Mouse (Mus musculus): Measurements from ENCODE around the gene Grhl3. TPM values are rescaled to one million over a fixed set of nuclear protein-coding genes. Genes with fewer than 3 reads are reported as not detected.

Gene Grhl3
- polyA plus RNA-seq, 1 experiment from 2014 or later = 4.7 TPM

- 33% methylated on average over 6 of the region's 6 CpGs for WGBS
- no peak overlapping the region for H3K4me3 ChIP-seq (ENCODE audit: low read length)
- no peaks in the 10 kb centered on the region for H3K9me3 ChIP-seq (ENCODE audit: control insufficient read depth, low read length)
- no peak overlapping the region for H3K9ac ChIP-seq (ENCODE audit: low read length)
- H3K27me3 ChIP-seq (ENCODE audit: control insufficient read depth, insufficient read depth, low read depth, low read length) = 0 out of 2 replicates have a peak, but pooled peaks cover 2% of the 10 kb centered on the region
- H3K27ac ChIP-seq (ENCODE audit: low read length) = no peak overlapping the region
- peak; percentile 28; the same call in 1 of the 2 replicates for ATAC-seq (ENCODE audit: low read depth)
- H3K36me3 ChIP-seq (ENCODE audit: control insufficient read depth, insufficient read depth, low read length) = no peaks in the 10 kb centered on the region
- H3K4me1 ChIP-seq (replicated peaks; ENCODE audit: control insufficient read depth, insufficient read depth, low read length) = no peaks in the 10 kb centered on the region
- H3K4me2 ChIP-seq (ENCODE audit: low read depth, low read length) = no peak overlapping the region
These were observed 6.3 kb upstream of the Grhl3 start for GRCm38 (mm10) chr4:135579695-135580094.

GRCm38 (mm10) chr4:135578490-135578889 is 5.1 kb upstream of the Grhl3 start:
- H3K9me3 ChIP-seq (ENCODE audit: control insufficient read depth, low read length) = no peaks in the 10 kb centered on the region
- H3K4me2 ChIP-seq (ENCODE audit: low read depth, low read length) = no peak overlapping the region
- no peak overlapping the region for H3K4me3 ChIP-seq (ENCODE audit: low read length)
- no peak overlapping the region for H3K9ac ChIP-seq (ENCODE audit: low read length)
- WGBS = 83% methylated on average over 5 of the region's 5 CpGs
- no peaks in the 10 kb centered on the region; the same call in 1 of the 2 replicates for H3K4me1 ChIP-seq (replicated peaks; ENCODE audit: control insufficient read depth, insufficient read depth, low read length)
- H3K27ac ChIP-seq (ENCODE audit: low read length) = no peak overlapping the region
- peaks cover 9% of the 10 kb centered on the region for H3K27me3 ChIP-seq (ENCODE audit: control insufficient read depth, insufficient read depth, low read depth, low read length)
- no peak for ATAC-seq (ENCODE audit: low read depth)
- H3K36me3 ChIP-seq (ENCODE audit: control insufficient read depth, insufficient read depth, low read length) = no peaks in the 10 kb centered on the region

GRCm38 (mm10) chr4:135575365-135576140 is 2.1 kb upstream of the Grhl3 start:
- H3K36me3 ChIP-seq (ENCODE audit: control insufficient read depth, insufficient read depth, low read length) = no peaks in the 10 kb centered on the region
- H3K27ac ChIP-seq (ENCODE audit: low read length) = no peak overlapping the region
- H3K4me3 ChIP-seq (ENCODE audit: low read length) = no peak overlapping the region
- no peak overlapping the region for H3K9ac ChIP-seq (ENCODE audit: low read length)
- no peak overlapping the region for H3K4me2 ChIP-seq (ENCODE audit: low read depth, low read length)
- 60% methylated on average over 15 of the region's 15 CpGs for WGBS
- peaks cover 33% of the 10 kb centered on the region for H3K27me3 ChIP-seq (ENCODE audit: control insufficient read depth, insufficient read depth, low read depth, low read length)
- no peak for ATAC-seq (ENCODE audit: low read depth)
- H3K9me3 ChIP-seq (ENCODE audit: control insufficient read depth, low read length) = no peaks in the 10 kb centered on the region
- H3K4me1 ChIP-seq (replicated peaks; ENCODE audit: control insufficient read depth, insufficient read depth, low read length) = peaks cover 9% of the 10 kb centered on the region

GRCm38 (mm10) chr4:135572276-135572675 is 1.2 kb downstream of the Grhl3 start:
- Histone ChIP-seq H3K4me1 (replicated peaks; ENCODE audit: control insufficient read depth, insufficient read depth, low read length) (peaks cover 21% of the 10 kb centered on the region), H3K9me3 (ENCODE audit: control insufficient read depth, low read length) (no peaks in the 10 kb centered on the region), H3K36me3 (ENCODE audit: control insufficient read depth, insufficient read depth, low read length) (no peaks in the 10 kb centered on the region), H3K27ac (ENCODE audit: low read length) (no peak overlapping the region; the same call in 1 of the 2 replicates), H3K9ac (ENCODE audit: low read length) (no peak overlapping the region; the same call in 1 of the 2 replicates), H3K4me3 (ENCODE audit: low read length) (peak overlapping the region; percentile 6; the same call in 1 of the 2 replicates), H3K4me2 (ENCODE audit: low read depth, low read length) (peak overlapping the region; percentile 59), H3K27me3 (ENCODE audit: control insufficient read depth, insufficient read depth, low read depth, low read length) (peaks cover 43% of the 10 kb centered on the region)
- 33% methylated on average over 8 of the region's 8 CpGs for WGBS
- ATAC-seq (ENCODE audit: low read depth) = no peak

- H3K4me3 ChIP-seq (ENCODE audit: low read length) = no peak overlapping the region
- H3K27me3 ChIP-seq (ENCODE audit: control insufficient read depth, insufficient read depth, low read depth, low read length) = peaks cover 43% of the 10 kb centered on the region
- peak overlapping the region; percentile 0; the same call in 1 of the 2 replicates for H3K27ac ChIP-seq (ENCODE audit: low read length)
- no peak overlapping the region for H3K4me2 ChIP-seq (ENCODE audit: low read depth, low read length)
- no peaks in the 10 kb centered on the region for H3K9me3 ChIP-seq (ENCODE audit: control insufficient read depth, low read length)
- H3K4me1 ChIP-seq (replicated peaks; ENCODE audit: control insufficient read depth, insufficient read depth, low read length) = peaks cover 21% of the 10 kb centered on the region
- 0 out of 2 replicates have a peak, but pooled peaks have one; percentile 21 for ATAC-seq (ENCODE audit: low read depth)
- H3K9ac ChIP-seq (ENCODE audit: low read length) = no peak overlapping the region; the same call in 1 of the 2 replicates
- WGBS = 33% methylated on average over 6 of the region's 6 CpGs
- H3K36me3 ChIP-seq (ENCODE audit: control insufficient read depth, insufficient read depth, low read length) = no peaks in the 10 kb centered on the region
These were observed 2.3 kb downstream of the Grhl3 start for GRCm38 (mm10) chr4:135571037-135571550.

- peak overlapping the region; percentile 61 for H3K4me2 ChIP-seq (ENCODE audit: low read depth, low read length)
- peak overlapping the region; percentile 33 for H3K9ac ChIP-seq (ENCODE audit: low read length)
- H3K36me3 ChIP-seq (ENCODE audit: control insufficient read depth, insufficient read depth, low read length) = no peaks in the 10 kb centered on the region
- peak overlapping the region; percentile 45 for H3K4me3 ChIP-seq (ENCODE audit: low read length)
- ATAC-seq (ENCODE audit: low read depth) = peak; percentile 44
- peak overlapping the region; percentile 12 for H3K27ac ChIP-seq (ENCODE audit: low read length)
- WGBS = 13% methylated on average over 32 of the region's 32 CpGs
- H3K9me3 ChIP-seq (ENCODE audit: control insufficient read depth, low read length) = no peaks in the 10 kb centered on the region
- peaks cover 43% of the 10 kb centered on the region for H3K27me3 ChIP-seq (ENCODE audit: control insufficient read depth, insufficient read depth, low read depth, low read length)
- peaks cover 24% of the 10 kb centered on the region for H3K4me1 ChIP-seq (replicated peaks; ENCODE audit: control insufficient read depth, insufficient read depth, low read length)
These were observed 3.0 kb downstream of the Grhl3 start for GRCm38 (mm10) chr4:135570152-135571036.

- H3K9ac ChIP-seq (ENCODE audit: low read length) = no peak overlapping the region
- peaks cover 32% of the 10 kb centered on the region for H3K4me1 ChIP-seq (replicated peaks; ENCODE audit: control insufficient read depth, insufficient read depth, low read length)
- peaks cover 39% of the 10 kb centered on the region for H3K27me3 ChIP-seq (ENCODE audit: control insufficient read depth, insufficient read depth, low read depth, low read length)
- 7% methylated on average over 11 of the region's 11 CpGs for WGBS
- H3K4me3 ChIP-seq (ENCODE audit: low read length) = no peak overlapping the region
- H3K36me3 ChIP-seq (ENCODE audit: control insufficient read depth, insufficient read depth, low read length) = no peaks in the 10 kb centered on the region
- no peaks in the 10 kb centered on the region for H3K9me3 ChIP-seq (ENCODE audit: control insufficient read depth, low read length)
- no peak for ATAC-seq (ENCODE audit: low read depth)
- H3K4me2 ChIP-seq (ENCODE audit: low read depth, low read length) = peak overlapping the region; percentile 61; the same call in 1 of the 2 replicates
- H3K27ac ChIP-seq (ENCODE audit: low read length) = no peak overlapping the region
These were observed 4.2 kb downstream of the Grhl3 start for GRCm38 (mm10) chr4:135569201-135569600.

- Histone ChIP-seq H3K4me1 (replicated peaks; ENCODE audit: control insufficient read depth, insufficient read depth, low read length) (peaks cover 32% of the 10 kb centered on the region), H3K4me3 (ENCODE audit: low read length) (no peak overlapping the region), H3K27ac (ENCODE audit: low read length) (no peak overlapping the region), H3K36me3 (ENCODE audit: control insufficient read depth, insufficient read depth, low read length) (no peaks in the 10 kb centered on the region), H3K27me3 (ENCODE audit: control insufficient read depth, insufficient read depth, low read depth, low read length) (peaks cover 25% of the 10 kb centered on the region), H3K4me2 (ENCODE audit: low read depth, low read length) (no peak overlapping the region), H3K9me3 (ENCODE audit: control insufficient read depth, low read length) (no peaks in the 10 kb centered on the region), H3K9ac (ENCODE audit: low read length) (no peak overlapping the region)
- WGBS = 49% methylated on average over 8 of the region's 8 CpGs
- ATAC-seq (ENCODE audit: low read depth) = no peak
These were observed 5.9 kb downstream of the Grhl3 start for GRCm38 (mm10) chr4:135567484-135567883.

- Histone ChIP-seq H3K27me3 (ENCODE audit: control insufficient read depth, insufficient read depth, low read depth, low read length) (peaks cover 21% of the 10 kb centered on the region), H3K4me3 (ENCODE audit: low read length) (no peak overlapping the region), H3K27ac (ENCODE audit: low read length) (no peak overlapping the region), H3K9ac (ENCODE audit: low read length) (no peak overlapping the region), H3K9me3 (ENCODE audit: control insufficient read depth, low read length) (no peaks in the 10 kb centered on the region), H3K4me1 (replicated peaks; ENCODE audit: control insufficient read depth, insufficient read depth, low read length) (peaks cover 32% of the 10 kb centered on the region), H3K4me2 (ENCODE audit: low read depth, low read length) (no peak overlapping the region), H3K36me3 (ENCODE audit: control insufficient read depth, insufficient read depth, low read length) (no peaks in the 10 kb centered on the region)
- ATAC-seq (ENCODE audit: low read depth) = no peak
- WGBS = 43% methylated on average over 11 of the region's 11 CpGs
These were observed 6.4 kb downstream of the Grhl3 start for GRCm38 (mm10) chr4:135567042-135567441.

All from lung, embryonic 16.5 days (tissue).